Mouse (Mus musculus) G1E-ER4 (cell line): ENCODE results near the gene Nppc. TPM values are rescaled to one million over a fixed set of nuclear protein-coding genes. Genes with fewer than 3 reads are reported as not detected.

Source experiments
- GATA1 ChIP-seq: IDR thresholded peaks from one replicate; pipeline ENCODE4 v1.8.0; 2012; ENCODE audit warnings: low read length, inconsistent platforms
- polyA plus RNA-seq: library from polyadenylated mRNA; stranded (reverse); fragments of >175 nt; gene quantifications from 2 replicates; pipeline ENCODE4 v1.2.3, GENCODE M21; 2012

Gene Nppc
- polyA plus RNA-seq, 1 experiment: not detected

- TF ChIP-seq GATA1: no peak
These were observed 7.3 kb upstream of the Nppc start for GRCm38 (mm10) chr1:86677624-86678023.

GRCm38 (mm10) chr1:86675126-86675525 lies 4.8 kb upstream of the Nppc start:
- no peak for TF ChIP-seq GATA1

GRCm38 (mm10) chr1:86674385-86674784 lies 4.0 kb upstream of the Nppc start:
- TF ChIP-seq GATA1: no peak

- TF ChIP-seq GATA1: no peak
These were observed 658 bp downstream of the Nppc start for GRCm38 (mm10) chr1:86669552-86670273.

GRCm38 (mm10) chr1:86665091-86665490 lies 5.3 kb downstream of the Nppc start:
- no peak for TF ChIP-seq GATA1

- no peak for TF ChIP-seq GATA1
These were observed 13.3 kb downstream of the Nppc start for GRCm38 (mm10) chr1:86657071-86657470.

DNA sequence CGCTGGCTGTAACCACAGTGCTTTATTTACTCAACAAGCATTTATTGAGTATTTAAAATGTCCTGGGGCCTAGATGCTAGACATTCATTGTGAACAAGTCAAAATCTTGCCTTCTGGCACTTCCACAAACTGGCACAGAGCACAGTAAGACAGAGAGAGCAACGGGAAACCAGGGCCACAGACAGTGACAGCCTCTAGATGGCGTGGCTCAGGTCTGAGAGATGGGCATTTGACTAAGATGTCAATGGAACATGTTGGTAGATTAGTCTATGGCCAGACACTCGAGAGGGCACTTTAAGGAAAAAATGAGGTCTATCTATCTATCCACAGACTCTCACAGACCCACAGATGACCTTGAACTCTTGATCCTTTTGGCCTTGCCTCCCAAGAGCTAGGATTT lies 17.7 kb downstream of the Nppc start:
- no peak for TF ChIP-seq GATA1

GRCm38 (mm10) chr1:86650272-86650671 lies 20.1 kb downstream of the Nppc start:
- TF ChIP-seq GATA1: no peak

- no peak for TF ChIP-seq GATA1
These were observed 22.9 kb downstream of the Nppc start for GRCm38 (mm10) chr1:86647517-86647916.

GRCm38 (mm10) chr1:86643101-86643809 lies 27.1 kb downstream of the Nppc start:
- TF ChIP-seq GATA1: no peak

- TF ChIP-seq GATA1: no peak
These were observed 35.5 kb downstream of the Nppc start for GRCm38 (mm10) chr1:86634751-86635359.

DNA sequence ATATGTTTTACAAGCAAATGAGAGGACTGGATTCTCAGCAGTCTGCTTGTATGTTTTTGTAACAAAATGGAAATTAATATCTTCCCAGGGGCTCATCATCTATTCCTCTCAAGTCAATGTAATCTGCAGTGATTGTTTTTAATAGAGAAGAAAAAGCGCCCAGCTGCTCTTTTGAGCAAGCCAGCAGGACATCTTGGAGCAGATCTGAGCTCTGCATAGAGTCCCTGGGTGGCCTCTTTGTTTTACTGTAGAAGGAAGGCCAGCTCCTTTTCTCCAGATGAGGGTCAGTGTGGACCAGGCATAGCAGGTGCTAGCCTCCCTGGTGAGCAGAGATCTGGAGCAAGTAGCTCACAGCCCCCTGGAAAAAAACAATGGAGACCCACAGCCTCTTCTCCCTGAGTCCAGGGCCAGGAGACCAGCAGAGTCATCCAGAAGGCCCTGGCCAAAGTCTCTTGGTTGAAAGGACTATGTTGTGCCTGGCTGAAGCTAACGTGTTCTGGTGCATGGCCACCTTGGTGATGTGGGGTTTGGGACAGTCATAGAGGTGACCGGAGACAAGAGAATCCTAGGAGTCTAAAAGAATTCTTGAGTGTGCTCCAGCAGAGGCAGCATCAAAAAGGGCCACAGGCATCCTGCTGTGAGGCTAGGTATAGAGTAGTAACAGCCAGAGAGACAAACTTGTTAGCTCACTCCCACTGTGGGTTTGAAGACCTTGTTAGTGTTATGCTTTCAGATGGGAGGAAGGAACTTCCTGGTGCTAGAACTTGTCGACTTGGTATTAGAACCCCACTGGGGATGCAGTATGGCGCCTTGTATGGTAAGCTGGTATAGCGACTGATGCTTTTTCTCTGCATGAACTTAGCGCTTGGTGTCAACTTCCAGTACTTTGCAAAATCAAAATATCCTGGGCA lies 36.3 kb downstream of the Nppc start:
- no peak for TF ChIP-seq GATA1

DNA sequence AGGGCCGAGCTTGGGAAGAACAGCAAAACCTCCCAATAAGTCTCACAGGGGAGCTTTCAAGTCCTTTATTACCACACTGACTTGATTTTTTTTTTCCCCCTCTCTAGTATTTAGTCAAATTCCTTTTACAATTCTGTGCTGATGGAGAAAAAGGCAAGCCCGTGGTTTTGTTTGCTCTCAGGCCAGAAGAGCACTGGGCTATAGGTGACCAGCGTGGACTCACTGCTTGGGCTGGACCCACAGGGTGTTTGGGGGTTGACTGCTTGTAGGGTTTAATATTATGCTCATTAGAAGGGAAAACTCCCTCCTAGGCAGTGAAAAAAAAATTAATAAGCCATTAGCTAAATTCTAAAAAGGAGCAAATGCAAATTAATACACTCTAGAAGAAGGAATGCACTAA lies 36.9 kb downstream of the Nppc start:
- no peak for TF ChIP-seq GATA1

DNA sequence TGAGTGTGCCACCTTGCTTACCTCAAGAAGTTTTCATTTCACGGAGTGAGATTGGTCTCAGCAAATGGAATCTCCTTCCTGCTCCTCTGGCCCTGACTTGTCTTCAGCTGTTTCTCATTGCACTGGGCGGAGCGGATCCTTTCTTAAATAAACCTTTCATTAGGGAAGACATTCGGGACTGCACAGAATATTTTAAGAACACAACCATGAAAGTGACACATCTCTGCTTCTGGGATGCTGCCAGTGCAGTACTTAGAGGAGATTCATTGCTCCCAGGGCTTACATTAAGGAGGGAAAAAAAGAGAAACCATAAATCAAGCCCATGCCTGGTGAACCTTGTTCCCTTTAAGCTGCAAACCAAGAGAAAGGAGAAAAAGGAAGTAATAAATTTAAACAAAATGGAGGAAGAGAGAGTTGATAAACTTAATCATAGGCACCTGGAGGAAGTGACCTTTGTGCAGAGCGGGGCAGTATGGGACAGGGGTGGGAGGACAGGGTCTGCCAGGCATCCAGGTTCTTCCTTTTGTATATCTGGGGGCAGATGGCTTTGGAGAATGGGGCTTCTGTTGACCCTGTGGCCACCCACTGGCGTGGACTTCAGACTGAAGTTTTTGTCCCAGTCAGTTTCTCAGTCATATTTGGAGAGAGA lies 37.5 kb downstream of the Nppc start:
- no peak for TF ChIP-seq GATA1

- no peak for TF ChIP-seq GATA1
These were observed 39.8 kb downstream of the Nppc start for GRCm38 (mm10) chr1:86630527-86630926.

DNA sequence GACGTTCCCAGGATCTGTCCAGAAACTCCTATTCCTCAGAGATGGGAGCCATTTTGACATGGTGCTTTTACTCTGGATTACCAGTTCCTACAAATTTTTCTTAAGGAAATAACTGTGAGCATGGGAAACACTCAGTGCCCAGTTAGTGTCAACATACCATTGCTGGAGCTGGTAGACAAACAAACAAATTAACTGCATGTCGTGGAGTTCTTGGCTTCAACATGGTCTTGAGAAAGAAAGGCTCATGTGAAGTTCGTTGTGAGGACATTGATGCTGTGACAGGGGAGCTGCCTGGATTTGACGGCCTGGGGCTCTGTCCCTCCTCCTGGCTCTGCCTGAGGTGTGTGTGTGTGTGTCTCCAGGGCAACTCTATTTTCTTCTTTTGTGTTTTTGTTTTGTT lies 40.4 kb downstream of the Nppc start:
- TF ChIP-seq GATA1: no peak
